Mouse (Mus musculus) v-Abl transformed pro-B cells (cell line): ENCODE measurements around the gene Adgre4.

Experiments used
- in situ Hi-C, 2 experiments: fragments of 400-800 bp; cut with MboI; formaldehyde crosslinking; loops; one replicate each; pipeline ENCODE4 v1.15.1; 2025; ENCODE audit not compliant: unreplicated experiment in 2 of 2

The Adgre4 gene

DNA sequence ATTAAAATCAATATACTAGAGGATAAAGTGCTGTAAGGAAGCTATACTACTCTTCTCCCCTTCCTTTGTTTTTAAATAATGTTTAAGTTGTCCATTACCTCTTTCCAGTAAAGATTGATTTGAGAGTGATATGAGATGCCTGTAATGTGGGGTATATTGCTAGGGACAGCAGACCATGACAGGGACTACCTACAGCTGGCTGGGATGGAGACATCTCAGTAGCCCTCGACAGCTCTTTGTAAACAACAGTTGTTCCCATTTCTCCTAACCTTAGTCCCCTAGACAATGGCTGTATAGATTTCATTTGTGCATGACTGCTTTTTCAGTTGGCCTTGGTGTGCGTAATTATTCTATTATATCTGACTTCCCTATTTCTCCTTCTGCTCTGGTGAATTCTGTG lies 153.3 kb downstream of the Adgre4 start:
- in situ Hi-C loops = no loop called here
